Mouse (Mus musculus): Measurements from ENCODE around the gene Gm4312. TPM values are rescaled to one million over a fixed set of nuclear protein-coding genes. Genes with fewer than 3 reads are reported as not detected.

Gene Gm4312
- polyA plus RNA-seq (2017; shearing (Covaris generic)) = not detected

DNA sequence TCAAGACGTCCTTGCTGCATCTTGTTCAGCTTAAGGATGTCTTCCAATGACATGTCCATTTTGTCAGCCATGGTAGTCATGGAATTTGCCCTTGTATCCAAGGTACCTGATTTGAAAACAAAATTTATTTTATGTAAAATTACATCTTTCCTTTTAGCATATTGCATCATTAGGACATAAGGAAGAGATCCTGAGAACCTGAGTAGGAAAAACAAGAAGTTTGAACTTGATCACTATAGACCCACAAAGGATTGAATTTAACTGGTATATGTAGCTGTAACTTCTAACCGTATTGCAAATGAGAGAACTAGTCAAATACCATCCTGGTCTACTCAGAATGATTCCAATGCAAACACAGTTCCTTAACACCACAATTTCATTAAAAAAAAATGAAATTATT is at the start of gene Gm4312:
Gm4312 (minus strand) TSS at position 101 of the 400 bp plus-strand sequence.

DNA sequence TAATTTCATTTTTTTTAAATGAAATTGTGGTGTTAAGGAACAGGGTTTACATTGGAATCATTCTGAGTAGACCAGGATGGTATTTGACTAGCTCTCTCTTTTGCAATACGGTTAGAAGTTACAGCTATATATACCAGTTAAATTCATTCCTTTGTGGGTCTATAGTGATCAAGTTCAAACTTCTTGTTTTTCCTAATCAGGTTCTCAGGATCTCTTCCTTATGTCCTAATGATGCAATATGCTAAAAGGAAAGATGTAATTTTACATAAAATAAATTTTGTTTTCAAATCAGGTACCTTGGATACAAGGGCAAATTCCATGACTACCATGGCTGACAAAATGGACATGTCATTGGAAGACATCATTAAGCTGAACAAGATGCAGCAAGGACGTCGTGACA is 21.3 kb downstream of the Gm4312 start, which contains the start of gene Gm4307:
Gm4307 (plus strand) TSS at position 301 of the 400 bp plus-strand sequence.

DNA sequence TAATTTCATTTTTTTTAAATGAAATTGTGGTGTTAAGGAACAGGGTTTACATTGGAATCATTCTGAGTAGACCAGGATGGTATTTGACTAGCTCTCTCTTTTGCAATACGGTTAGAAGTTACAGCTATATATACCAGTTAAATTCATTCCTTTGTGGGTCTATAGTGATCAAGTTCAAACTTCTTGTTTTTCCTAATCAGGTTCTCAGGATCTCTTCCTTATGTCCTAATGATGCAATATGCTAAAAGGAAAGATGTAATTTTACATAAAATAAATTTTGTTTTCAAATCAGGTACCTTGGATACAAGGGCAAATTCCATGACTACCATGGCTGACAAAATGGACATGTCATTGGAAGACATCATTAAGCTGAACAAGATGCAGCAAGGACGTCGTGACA is 31.6 kb downstream of the Gm4312 start, which contains the start of gene Gm4305:
Gm4305 (plus strand) TSS at position 301 of the 400 bp plus-strand sequence.

DNA sequence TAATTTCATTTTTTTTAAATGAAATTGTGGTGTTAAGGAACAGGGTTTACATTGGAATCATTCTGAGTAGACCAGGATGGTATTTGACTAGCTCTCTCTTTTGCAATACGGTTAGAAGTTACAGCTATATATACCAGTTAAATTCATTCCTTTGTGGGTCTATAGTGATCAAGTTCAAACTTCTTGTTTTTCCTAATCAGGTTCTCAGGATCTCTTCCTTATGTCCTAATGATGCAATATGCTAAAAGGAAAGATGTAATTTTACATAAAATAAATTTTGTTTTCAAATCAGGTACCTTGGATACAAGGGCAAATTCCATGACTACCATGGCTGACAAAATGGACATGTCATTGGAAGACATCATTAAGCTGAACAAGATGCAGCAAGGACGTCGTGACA is 36.7 kb downstream of the Gm4312 start, which contains the start of gene Gm4303:
Gm4303 (plus strand) TSS at position 301 of the 400 bp plus-strand sequence.

DNA sequence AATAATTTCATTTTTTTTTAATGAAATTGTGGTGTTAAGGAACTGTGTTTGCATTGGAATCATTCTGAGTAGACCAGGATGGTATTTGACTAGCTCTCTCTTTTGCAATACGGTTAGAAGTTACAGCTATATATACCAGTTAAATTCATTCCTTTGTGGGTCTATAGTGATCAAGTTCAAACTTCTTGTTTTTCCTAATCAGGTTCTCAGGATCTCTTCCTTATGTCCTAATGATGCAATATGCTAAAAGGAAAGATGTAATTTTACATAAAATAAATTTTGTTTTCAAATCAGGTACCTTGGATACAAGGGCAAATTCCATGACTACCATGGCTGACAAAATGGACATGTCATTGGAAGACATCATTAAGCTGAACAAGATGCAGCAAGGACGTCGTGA is 41.8 kb downstream of the Gm4312 start, which contains the start of gene Gm4302:
Gm4302 (plus strand) TSS at position 301 of the 400 bp plus-strand sequence.

DNA sequence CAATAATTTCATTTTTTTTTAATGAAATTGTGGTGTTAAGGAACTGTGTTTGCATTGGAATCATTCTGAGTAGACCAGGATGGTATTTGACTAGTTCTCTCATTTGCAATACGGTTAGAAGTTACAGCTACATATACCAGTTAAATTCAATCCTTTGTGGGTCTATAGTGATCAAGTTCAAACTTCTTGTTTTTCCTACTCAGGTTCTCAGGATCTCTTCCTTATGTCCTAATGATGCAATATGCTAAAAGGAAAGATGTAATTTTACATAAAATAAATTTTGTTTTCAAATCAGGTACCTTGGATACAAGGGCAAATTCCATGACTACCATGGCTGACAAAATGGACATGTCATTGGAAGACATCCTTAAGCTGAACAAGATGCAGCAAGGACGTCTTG is 47.0 kb downstream of the Gm4312 start, which contains the start of gene Gm4301:
Gm4301 (plus strand) TSS at position 301 of the 400 bp plus-strand sequence.

Other genes starting within 250 kb of the Gm4312 start
- not detected for gene Gm4301, start 46.9 kb downstream of the Gm4312 start, polyA plus RNA-seq (2017; shearing (Covaris generic))
- not detected for gene Gm4302, start 41.7 kb downstream of the Gm4312 start, polyA plus RNA-seq (2017; shearing (Covaris generic))
- not detected for gene Gm4303, start 36.6 kb downstream of the Gm4312 start, polyA plus RNA-seq (2017; shearing (Covaris generic))
- not detected for gene Gm4305, start 31.5 kb downstream of the Gm4312 start, polyA plus RNA-seq (2017; shearing (Covaris generic))
- not detected for gene Gm4307, start 21.2 kb downstream of the Gm4312 start, polyA plus RNA-seq (2017; shearing (Covaris generic))
- 2.8 TPM for gene Tmtc3, start 104.8 kb upstream of the Gm4312 start, polyA plus RNA-seq (2017; shearing (Covaris generic))
- gene Cep290, start 105.0 kb upstream of the Gm4312 start, polyA plus RNA-seq (2017; shearing (Covaris generic)) = 3.8 TPM
- 9.8 TPM for gene 4930430F08Rik, start 207.9 kb upstream of the Gm4312 start, polyA plus RNA-seq (2017; shearing (Covaris generic))
- gene 1700017N19Rik, start 207.9 kb upstream of the Gm4312 start, polyA plus RNA-seq (2017; shearing (Covaris generic)) = not detected